Comparison of ENCODE assay signal across 8 mouse cellular contexts in genomic region chr17:46646322-46646662, GRCm38 (mm10). TPM values are rescaled to one million over a fixed set of nuclear protein-coding genes. Genes with fewer than 3 reads are reported as not detected.
DNase-seq lines count a peak whose midpoint lies in the region; ATAC-seq and TF ChIP-seq lines count a peak whose summit lies in the region.

No protein-coding gene starts in this region.

- H3K4me1 ChIP-seq in heart, embryonic 14.5 days (ENCODE audit: control insufficient read depth in 2 of 2, insufficient read depth in 2 of 2, low read length in 2 of 2), result peaks cover 11 to 33% of the 10 kb centered on the region in 2 experiments
- H3K4me1 ChIP-seq in G1E (ENCODE audit: insufficient read depth, low read depth, low read length), result peaks cover 57% of the 10 kb centered on the region

- peak overlapping the region; percentile 64 to 90 for H3K4me3 ChIP-seq in heart, embryonic 14.5 days (ENCODE audit: control insufficient read depth in 1 of 2, insufficient read depth in 1 of 2, low read depth in 1 of 2, low read length in 2 of 2)
- peak overlapping the region; percentile 94 for H3K4me3 ChIP-seq in G1E (ENCODE audit: low read depth, low read length)

- no peak for ATAC-seq in heart, embryonic 14.5 days (ENCODE audit: insufficient number of reproducible peaks, insufficient read depth, low FRiP score, low read depth)
- no peak for ATAC-seq in G1E (ENCODE audit: extremely low read depth, insufficient number of reproducible peaks, low FRiP score, poor library complexity, severe bottlenecking)
- peak; percentile 12 for ATAC-seq in granulocyte monocyte progenitor cell, adult 5-6 weeks (replicated peaks; ENCODE audit: poor library complexity, severe bottlenecking)
- ATAC-seq in megakaryocyte progenitor cell, adult 5-6 weeks (replicated peaks; ENCODE audit: poor library complexity), result peak; percentile 14
- no peak for ATAC-seq in CD4-positive, CD25-positive, alpha-beta regulatory T cell, adult 4 months

- H3K9me3 ChIP-seq in heart, embryonic 14.5 days (ENCODE audit: control insufficient read depth, low read length), result no peaks in the 10 kb centered on the region
- H3K9me3 ChIP-seq in G1E (replicated peaks), result no peaks in the 10 kb centered on the region

- H3K27me3 ChIP-seq in heart, embryonic 14.5 days (ENCODE audit: control insufficient read depth, insufficient read depth, low read length), result no peaks in the 10 kb centered on the region
- H3K27me3 ChIP-seq in G1E (ENCODE audit: insufficient read depth, low read length), result no peaks in the 10 kb centered on the region

- WGBS in heart, embryonic 14.5 days, result under 1% methylated on average over 19 of the region's 19 CpGs

- H3K4me2 ChIP-seq in heart, embryonic 14.5 days (ENCODE audit: low read length), result peak overlapping the region; percentile 76

- peak overlapping the region; percentile 90 for H3K9ac ChIP-seq in heart, embryonic 14.5 days (ENCODE audit: low read length)

- no peak for TF ChIP-seq CTCF in G1E (IDR thresholded peaks at IDR 0.05; ENCODE audit: low read depth, low read length)

- H3K36me3 ChIP-seq in heart, embryonic 14.5 days (ENCODE audit: control insufficient read depth, insufficient read depth, low read length), result peaks cover 44% of the 10 kb centered on the region
- peaks cover 39% of the 10 kb centered on the region for H3K36me3 ChIP-seq in G1E (replicated peaks)

- DNase-seq in heart, adult 11 months, result no peak
- no peak for DNase-seq in G1E (ENCODE audit: low spot score)
- no peak for DNase-seq in frontal cortex, postnatal 36 days (ENCODE audit: low spot score in 2 of 2)
- no peak for DNase-seq in thymus, postnatal 14 days

- peak overlapping the region; percentile 56 to 87 for H3K27ac ChIP-seq in heart, embryonic 14.5 days (replicated peaks in 1 of 2; ENCODE audit: control insufficient read depth in 1 of 2, insufficient read depth in 1 of 2, low read depth in 2 of 2, low read length in 2 of 2)

RNA-seq across cellular contexts. Expression of gene Mrpl2, which starts 0.3 kb away (rescaled TPM):
- polyA plus RNA-seq in heart, embryonic 14.5 days (2014; fragmentation: Nextera tagmentation; extraction: Ambion mirVana), result 116 and 122 TPM in 2 replicates
- total RNA-seq in G1E (2014; fragmentation: Nextera tagmentation) (44.7 and 59.4 TPM in 2 replicates), G1E (2017) (76.3 and 107 TPM in 2 replicates)
- polyA plus RNA-seq in G1E (2012), result 853 and 1,060 TPM in 2 replicates
- 106 and 113 TPM in 2 replicates for total RNA-seq in granulocyte monocyte progenitor cell, adult 5-6 weeks (2014; fragmentation: Nextera tagmentation)
- 103 and 133 TPM in 2 replicates for total RNA-seq in granulocyte monocyte progenitor cell, adult 5-6 weeks (2017)
- total RNA-seq in megakaryocyte progenitor cell, adult 5-6 weeks (2015), result 80.1 and 101 TPM in 2 replicates
- total RNA-seq in megakaryocyte progenitor cell, adult 5-6 weeks (2017), result 75.5 and 84.7 TPM in 2 replicates
- polyA plus RNA-seq in CD4-positive, CD25-positive, alpha-beta regulatory T cell, adult 4 months (2017; shearing (Covaris generic)), result 10 to 100 TPM; 57.0 to 65.9 TPM

RNA-seq across cellular contexts. Expression of gene Klc4, which starts 0.5 kb away (rescaled TPM):
- polyA plus RNA-seq in heart, embryonic 14.5 days (2014; fragmentation: Nextera tagmentation; extraction: Ambion mirVana), result 20.3 and 21.4 TPM in 2 replicates
- total RNA-seq in G1E (2014; fragmentation: Nextera tagmentation) (1.3 and 2.1 TPM in 2 replicates), G1E (2017) (8.9 and 10.2 TPM in 2 replicates)
- polyA plus RNA-seq in G1E (2012), result 11.7 and 12.3 TPM in 2 replicates
- total RNA-seq in granulocyte monocyte progenitor cell, adult 5-6 weeks (2014; fragmentation: Nextera tagmentation), result 5.6 and 8.5 TPM in 2 replicates
- total RNA-seq in granulocyte monocyte progenitor cell, adult 5-6 weeks (2017), result 7.9 and 11.5 TPM in 2 replicates
- 1.9 and 2.9 TPM in 2 replicates for total RNA-seq in megakaryocyte progenitor cell, adult 5-6 weeks (2015)
- 7.5 and 9.5 TPM in 2 replicates for total RNA-seq in megakaryocyte progenitor cell, adult 5-6 weeks (2017)
- 10 to 100 TPM; 13.6 to 14.7 TPM for polyA plus RNA-seq in CD4-positive, CD25-positive, alpha-beta regulatory T cell, adult 4 months (2017; shearing (Covaris generic))

RNA-seq across cellular contexts. Expression of gene Cul7, which starts 3.8 kb away (rescaled TPM):
- 31.3 and 34.3 TPM in 2 replicates for polyA plus RNA-seq in heart, embryonic 14.5 days (2014; fragmentation: Nextera tagmentation; extraction: Ambion mirVana)
- 44.1 and 47.4 TPM in 2 replicates for total RNA-seq in G1E (2014; fragmentation: Nextera tagmentation)
- total RNA-seq in G1E (2017), result 27.4 and 30.0 TPM in 2 replicates
- polyA plus RNA-seq in G1E (2012), result 136 and 142 TPM in 2 replicates
- 16.8 and 21.6 TPM in 2 replicates for total RNA-seq in granulocyte monocyte progenitor cell, adult 5-6 weeks (2014; fragmentation: Nextera tagmentation)
- total RNA-seq in granulocyte monocyte progenitor cell, adult 5-6 weeks (2017), result 10.0 and 13.2 TPM in 2 replicates
- 7.3 and 7.6 TPM in 2 replicates for total RNA-seq in megakaryocyte progenitor cell, adult 5-6 weeks (2015)
- total RNA-seq in megakaryocyte progenitor cell, adult 5-6 weeks (2017), result 9.1 and 14.3 TPM in 2 replicates
- polyA plus RNA-seq in CD4-positive, CD25-positive, alpha-beta regulatory T cell, adult 4 months (2017; shearing (Covaris generic)), result 1 to 10 TPM; 3.3 to 5.9 TPM

RNA-seq across cellular contexts. Expression of gene Ptk7, which starts 17.0 kb away (rescaled TPM):
- polyA plus RNA-seq in heart, embryonic 14.5 days (2014; fragmentation: Nextera tagmentation; extraction: Ambion mirVana), result 12.8 and 21.3 TPM in 2 replicates
- total RNA-seq in G1E (2014; fragmentation: Nextera tagmentation), result not detected in 2 replicates
- 0.05 TPM in 1 of 2 replicates, not detected in the other for total RNA-seq in G1E (2017)
- polyA plus RNA-seq in G1E (2012), result 0.01 TPM in 1 of 2 replicates, not detected in the other
- 3.6 and 4.3 TPM in 2 replicates for total RNA-seq in granulocyte monocyte progenitor cell, adult 5-6 weeks (2014; fragmentation: Nextera tagmentation)
- total RNA-seq in granulocyte monocyte progenitor cell, adult 5-6 weeks (2017), result 3.7 and 3.8 TPM in 2 replicates
- total RNA-seq in megakaryocyte progenitor cell, adult 5-6 weeks (2015), result 1.4 and 2.0 TPM in 2 replicates
- 3.0 and 3.6 TPM in 2 replicates for total RNA-seq in megakaryocyte progenitor cell, adult 5-6 weeks (2017)
- not detected for polyA plus RNA-seq in CD4-positive, CD25-positive, alpha-beta regulatory T cell, adult 4 months (2017; shearing (Covaris generic))

RNA-seq across cellular contexts. Expression of gene Rrp36, which starts 27.9 kb away (rescaled TPM):
- 33.9 and 36.9 TPM in 2 replicates for polyA plus RNA-seq in heart, embryonic 14.5 days (2014; fragmentation: Nextera tagmentation; extraction: Ambion mirVana)
- 12.2 and 13.2 TPM in 2 replicates for total RNA-seq in G1E (2014; fragmentation: Nextera tagmentation)
- total RNA-seq in G1E (2017), result 48.0 and 67.2 TPM in 2 replicates
- polyA plus RNA-seq in G1E (2012), result 39.0 and 45.0 TPM in 2 replicates
- total RNA-seq in granulocyte monocyte progenitor cell, adult 5-6 weeks (2014; fragmentation: Nextera tagmentation), result 15.7 and 21.3 TPM in 2 replicates
- total RNA-seq in granulocyte monocyte progenitor cell, adult 5-6 weeks (2017), result 48.2 and 66.9 TPM in 2 replicates
- total RNA-seq in megakaryocyte progenitor cell, adult 5-6 weeks (2015), result 12.4 and 13.6 TPM in 2 replicates
- total RNA-seq in megakaryocyte progenitor cell, adult 5-6 weeks (2017), result 70.4 and 89.7 TPM in 2 replicates
- 10 to 100 TPM; 47.2 to 62.6 TPM for polyA plus RNA-seq in CD4-positive, CD25-positive, alpha-beta regulatory T cell, adult 4 months (2017; shearing (Covaris generic))

Comparison
In these comparisons a context has a peak if more than half of its experiments do, and no peak if none do; other contexts are left out.
1. ATAC-seq: peak in granulocyte monocyte progenitor cell, adult 5-6 weeks (single experiment) and megakaryocyte progenitor cell, adult 5-6 weeks (single experiment); none in heart, embryonic 14.5 days (single experiment), G1E (single experiment) and CD4-positive, CD25-positive, alpha-beta regulatory T cell, adult 4 months (single experiment).